Mouse (Mus musculus) CH12.LX (cell line): ENCODE measurements around the gene Gm20431.

Experiments
- CTCF ChIP-seq, 2 experiments: IDR thresholded peaks in 1 of 2; conservative IDR thresholded peaks in 1 of 2; 2 replicates each; pipeline ENCODE4 v1.5.1; 2011 to 2012; ENCODE audit warnings: low read depth in 2 of 2, low read length in 2 of 2, improper control_type of control experiment in 1 of 2, inconsistent platforms in 1 of 2, mild to moderate bottlenecking in 1 of 2, moderate library complexity in 1 of 2
- E2F4 ChIP-seq: IDR thresholded peaks from 2 replicates; pipeline ENCODE4 v1.6.1; 2011; ENCODE audit warnings: low read depth, low read length, improper control_type of control experiment; ENCODE audit not compliant: insufficient replicate concordance
- EP300 ChIP-seq: IDR thresholded peaks from 2 replicates; pipeline ENCODE4 v1.6.1; 2011; ENCODE audit warnings: low read length, improper control_type of control experiment
- HCFC1 ChIP-seq: IDR thresholded peaks from 2 replicates; pipeline ENCODE4 v1.6.1; 2012; ENCODE audit warnings: low read depth, mild to moderate bottlenecking, inconsistent platforms, low read length, improper control_type of control experiment
- KAT2A ChIP-seq: IDR thresholded peaks from 2 replicates; pipeline ENCODE4 v1.6.1; 2012; ENCODE audit warnings: low read length, improper control_type of control experiment, inconsistent platforms; ENCODE audit not compliant: insufficient replicate concordance
- MAX ChIP-seq: IDR thresholded peaks from 2 replicates; pipeline ENCODE4 v1.6.1; 2011; ENCODE audit warnings: low read length, improper control_type of control experiment
- MXI1 ChIP-seq: IDR thresholded peaks from 2 replicates; pipeline ENCODE4 v1.6.1; 2011; ENCODE audit warnings: mild to moderate bottlenecking, low read depth, low read length, improper control_type of control experiment
- NELFE ChIP-seq: IDR thresholded peaks from 2 replicates; pipeline ENCODE4 v1.6.1; 2011; ENCODE audit warnings: low read depth, low read length, improper control_type of control experiment
- SIN3A ChIP-seq: IDR thresholded peaks from 2 replicates; pipeline ENCODE4 v1.6.1; 2012; ENCODE audit warnings: low read length, improper control_type of control experiment, inconsistent platforms
- SMC3 ChIP-seq: IDR thresholded peaks from 2 replicates; pipeline ENCODE4 v1.6.1; 2011; ENCODE audit warnings: low read depth, low read length, improper control_type of control experiment
- USF1 ChIP-seq: IDR thresholded peaks from 2 replicates; pipeline ENCODE4 v1.6.1; 2014; ENCODE audit warnings: low read depth, mild to moderate bottlenecking, inconsistent platforms, low read length, improper control_type of control experiment
- ZC3H11A ChIP-seq: IDR thresholded peaks from 2 replicates; pipeline ENCODE4 v1.6.1; 2012; ENCODE audit warnings: low read depth, mild to moderate bottlenecking, inconsistent platforms, low read length, improper control_type of control experiment

DNA sequence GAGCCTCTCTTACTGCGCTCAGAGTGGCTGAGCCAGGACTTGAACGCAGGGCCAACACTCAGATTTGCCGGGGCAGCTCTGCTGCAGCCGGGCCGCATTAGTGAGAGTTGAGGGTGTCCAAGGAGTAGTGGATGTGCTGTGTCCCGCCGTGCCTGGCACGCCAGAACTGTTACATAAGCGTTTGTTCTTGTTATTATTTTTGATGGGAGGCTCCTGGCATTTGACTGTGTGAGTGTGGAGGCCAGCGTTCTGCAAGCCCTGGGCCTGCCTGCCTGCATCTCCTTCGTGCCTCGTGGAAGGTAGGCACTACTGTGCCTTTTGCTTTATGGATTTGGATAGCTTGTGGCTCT is 29.6 kb upstream of the Gm20431 start:
- TF ChIP-seq CTCF (conservative IDR thresholded peaks at IDR 0.05 in 1 of 2, IDR thresholded peaks at IDR 0.05 in 1 of 2; ENCODE audit: low read depth in 2 of 2, low read length in 2 of 2) (no peak), E2F4 (no peak), MAX (no peak), KAT2A (no peak), SIN3A (no peak), USF1 (no peak), ZC3H11A (no peak), HCFC1 (no peak), EP300 (no peak), SMC3 (no peak), MXI1 (no peak), NELFE (no peak)
